Mouse (Mus musculus): Measurements from ENCODE around the gene Bmp6. TPM values are rescaled to one million over a fixed set of nuclear protein-coding genes. Genes with fewer than 3 reads are reported as not detected.

Bmp6 gene
- polyA plus RNA-seq, 1 experiment: 9.4 TPM

DNA sequence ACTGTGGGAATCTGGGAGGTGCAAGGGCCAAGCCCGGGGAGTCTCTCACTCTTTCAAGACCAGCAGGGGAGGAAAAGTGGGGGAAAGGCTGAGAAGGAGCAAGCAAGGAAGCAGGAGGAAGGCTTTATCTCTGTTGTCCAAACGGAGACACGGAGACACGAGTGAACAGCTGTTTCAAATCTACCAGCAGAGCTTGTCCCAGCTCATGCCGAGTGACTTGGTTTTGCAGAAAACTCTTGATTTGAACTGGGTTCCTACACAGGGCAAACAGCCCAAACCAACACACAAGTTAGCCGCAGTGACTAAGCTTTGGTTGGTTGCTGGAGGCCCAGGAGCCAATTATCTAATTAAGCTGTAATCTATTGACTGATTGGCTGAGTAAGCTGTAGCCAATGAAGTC lies 189.1 kb downstream of the Bmp6 start:
- no peak for DNase-seq (ENCODE audit: low read depth in 1 of 2, low spot score in 2 of 2)
- Histone ChIP-seq H3K27me3 (ENCODE audit: control insufficient read depth, insufficient read depth, low read length) (no peaks in the 10 kb centered on the region), H3K4me3 (ENCODE audit: extremely low read depth, insufficient read depth, insufficient read length) (no peak overlapping the region), H3K36me3 (ENCODE audit: control insufficient read depth, insufficient read depth, low read length) (no peaks in the 10 kb centered on the region), H3K4me1 (ENCODE audit: control insufficient read depth, insufficient read depth, insufficient read length) (peaks cover 8% of the 10 kb centered on the region; the same call in 1 of the 2 replicates), H3K27ac (ENCODE audit: insufficient read depth, low read length) (no peak overlapping the region)
- 69% methylated on average over 6 of the region's 6 CpGs for WGBS
- no peak for TF ChIP-seq CTCF (IDR thresholded peaks at IDR 0.05; ENCODE audit: extremely low read depth, insufficient read depth, insufficient read length, insufficient replicate concordance)
- TF ChIP-seq POLR2A (IDR thresholded peaks at IDR 0.05; ENCODE audit: low read depth, low read length): no peak

DNA sequence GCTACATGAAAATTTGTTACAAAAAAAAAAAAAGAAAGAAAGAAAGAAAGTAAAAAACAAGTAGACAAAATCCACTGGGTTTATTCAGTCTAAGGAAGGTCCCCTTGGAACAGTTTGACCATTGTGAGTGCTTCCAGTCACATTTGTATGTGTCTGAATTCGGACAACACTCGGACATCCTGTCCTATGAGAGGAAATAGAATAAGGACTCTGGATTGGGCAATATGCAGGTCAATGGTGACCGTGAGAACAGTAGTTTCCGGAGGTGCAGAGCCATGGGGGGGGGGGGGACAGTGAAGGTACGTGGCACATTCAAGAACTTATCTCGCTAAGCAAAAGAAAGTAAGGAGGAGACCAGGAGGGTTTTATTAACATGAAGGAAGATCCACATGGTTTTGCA lies 189.8 kb downstream of the Bmp6 start:
- no peaks in the 10 kb centered on the region for H3K27me3 ChIP-seq (ENCODE audit: control insufficient read depth, insufficient read depth, low read length)
- no peaks in the 10 kb centered on the region for H3K36me3 ChIP-seq (ENCODE audit: control insufficient read depth, insufficient read depth, low read length)
- no peak overlapping the region for H3K27ac ChIP-seq (ENCODE audit: insufficient read depth, low read length)
- H3K4me1 ChIP-seq (ENCODE audit: control insufficient read depth, insufficient read depth, insufficient read length): peaks cover 8% of the 10 kb centered on the region; the same call in 1 of the 2 replicates
- DNase-seq (ENCODE audit: low read depth in 1 of 2, low spot score in 2 of 2): no peak
- 58% methylated on average over 6 of the region's 6 CpGs for WGBS
- TF ChIP-seq POLR2A (IDR thresholded peaks at IDR 0.05; ENCODE audit: low read depth, low read length): no peak
- TF ChIP-seq CTCF (IDR thresholded peaks at IDR 0.05; ENCODE audit: extremely low read depth, insufficient read depth, insufficient read length, insufficient replicate concordance): no peak
- H3K4me3 ChIP-seq (ENCODE audit: extremely low read depth, insufficient read depth, insufficient read length): no peak overlapping the region

DNA sequence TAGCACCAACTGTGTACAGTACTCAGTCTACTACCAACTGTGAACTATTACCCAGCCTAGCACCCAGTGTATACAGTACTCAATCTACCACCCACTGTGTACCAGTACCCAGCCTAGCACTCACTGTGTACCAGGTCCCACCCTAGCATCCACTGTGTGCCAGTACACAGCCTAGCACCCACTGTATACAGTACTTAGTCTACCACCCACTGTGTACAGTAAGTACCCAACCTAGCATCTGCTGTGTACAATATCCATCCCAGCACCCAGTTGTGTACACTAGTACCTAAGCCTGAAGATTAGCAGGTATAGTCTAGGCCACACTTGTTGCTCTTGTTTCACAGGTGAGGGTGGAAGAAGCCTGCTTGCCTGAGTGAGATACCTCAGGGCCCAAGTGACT lies 192.6 kb downstream of the Bmp6 start:
- no peak for DNase-seq (ENCODE audit: low read depth in 1 of 2, low spot score in 2 of 2)
- Histone ChIP-seq H3K27me3 (ENCODE audit: control insufficient read depth, insufficient read depth, low read length) (no peaks in the 10 kb centered on the region), H3K4me1 (ENCODE audit: control insufficient read depth, insufficient read depth, insufficient read length) (no peaks in the 10 kb centered on the region; the same call in 1 of the 2 replicates), H3K36me3 (ENCODE audit: control insufficient read depth, insufficient read depth, low read length) (no peaks in the 10 kb centered on the region), H3K4me3 (ENCODE audit: extremely low read depth, insufficient read depth, insufficient read length) (no peak overlapping the region), H3K27ac (ENCODE audit: insufficient read depth, low read length) (no peak overlapping the region)
- no peak for TF ChIP-seq POLR2A (IDR thresholded peaks at IDR 0.05; ENCODE audit: low read depth, low read length)
- no peak for TF ChIP-seq CTCF (IDR thresholded peaks at IDR 0.05; ENCODE audit: extremely low read depth, insufficient read depth, insufficient read length, insufficient replicate concordance)

DNA sequence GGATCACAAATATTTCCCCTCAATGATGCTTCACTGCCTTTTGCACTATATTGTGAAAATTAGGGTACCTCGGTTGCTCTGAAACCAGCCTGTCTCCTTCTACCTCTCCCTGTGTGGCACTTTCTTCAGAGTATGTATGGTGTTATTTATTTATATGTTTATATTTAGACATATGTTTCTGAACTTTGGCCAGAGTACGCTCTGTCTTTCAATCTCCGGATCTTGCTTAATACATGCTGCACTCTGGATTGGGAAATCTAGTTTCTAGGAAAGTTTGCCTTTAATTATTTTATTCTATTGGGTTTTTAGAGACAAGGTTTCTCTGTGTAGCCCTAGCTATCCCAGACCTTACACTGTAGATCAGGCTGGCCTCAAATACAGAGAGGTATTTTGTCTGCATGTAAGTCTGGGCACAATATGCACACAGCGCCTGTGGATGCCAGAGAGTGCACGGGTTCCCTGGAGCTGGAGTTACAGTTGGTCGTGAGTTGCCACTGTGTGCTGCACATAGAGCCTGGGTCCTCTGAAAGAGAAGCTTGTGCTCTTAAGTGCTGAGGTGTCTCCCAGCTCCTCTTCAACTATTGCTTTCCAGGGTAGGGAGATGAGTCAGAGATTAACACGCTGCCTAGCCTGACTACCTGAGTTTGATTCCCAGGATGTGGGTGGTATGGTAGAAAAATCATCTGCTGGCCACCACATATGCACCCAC lies 194.4 kb downstream of the Bmp6 start:
- 86% methylated on average over 7 of the region's 7 CpGs for WGBS
- no peak overlapping the region for H3K4me3 ChIP-seq (ENCODE audit: extremely low read depth, insufficient read depth, insufficient read length)

DNA sequence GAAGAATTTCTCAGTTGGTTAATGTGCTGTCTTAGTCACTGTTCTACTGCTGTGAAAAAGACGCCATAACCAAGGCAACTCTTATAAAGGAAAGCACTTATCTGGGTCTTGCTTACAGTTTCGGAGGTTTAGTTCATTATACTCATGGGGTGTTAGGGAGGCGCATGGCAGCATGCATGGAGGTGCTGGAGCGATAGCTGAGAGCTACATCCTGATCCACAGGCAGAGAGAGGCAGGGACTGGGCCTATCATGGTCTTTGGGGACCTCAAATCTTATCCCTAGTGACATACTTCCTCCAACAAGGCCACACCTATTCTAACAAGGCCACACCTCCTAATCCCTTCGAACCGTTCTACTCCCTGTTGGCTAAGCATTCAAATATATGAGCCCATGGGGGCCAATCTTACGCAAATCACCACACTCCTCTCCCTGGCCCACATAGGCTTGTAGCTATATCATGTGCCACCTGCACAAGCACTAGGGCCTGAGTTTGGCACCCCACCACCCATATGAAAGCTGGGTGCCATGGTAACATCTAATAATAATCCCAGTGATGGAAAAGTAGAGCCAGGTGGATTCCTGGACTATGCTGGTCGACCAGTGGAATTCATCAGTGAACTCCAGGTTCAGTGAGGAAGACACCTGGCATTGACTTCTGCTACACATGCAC lies 198.7 kb downstream of the Bmp6 start:
- TF ChIP-seq CTCF (IDR thresholded peaks at IDR 0.05; ENCODE audit: extremely low read depth, insufficient read depth, insufficient read length, insufficient replicate concordance): no peak
- TF ChIP-seq POLR2A (IDR thresholded peaks at IDR 0.05; ENCODE audit: low read depth, low read length): no peak
- H3K27ac ChIP-seq (ENCODE audit: insufficient read depth, low read length): no peak overlapping the region
- DNase-seq (ENCODE audit: low read depth in 1 of 2, low spot score in 2 of 2): no peak
- 87% methylated on average over 8 of the region's 8 CpGs for WGBS
- no peak overlapping the region for H3K4me3 ChIP-seq (ENCODE audit: extremely low read depth, insufficient read depth, insufficient read length)
- no peaks in the 10 kb centered on the region for H3K36me3 ChIP-seq (ENCODE audit: control insufficient read depth, insufficient read depth, low read length)
- H3K27me3 ChIP-seq (ENCODE audit: control insufficient read depth, insufficient read depth, low read length): no peaks in the 10 kb centered on the region
- no peaks in the 10 kb centered on the region; the same call in 1 of the 2 replicates for H3K4me1 ChIP-seq (ENCODE audit: control insufficient read depth, insufficient read depth, insufficient read length)

More for the DNA sequence above, 194.4 kb downstream of the Bmp6 start:
- no peaks in the 10 kb centered on the region for H3K27me3 ChIP-seq (ENCODE audit: control insufficient read depth, insufficient read depth, low read length)
- H3K36me3 ChIP-seq (ENCODE audit: control insufficient read depth, insufficient read depth, low read length): no peaks in the 10 kb centered on the region
- H3K27ac ChIP-seq (ENCODE audit: insufficient read depth, low read length): no peak overlapping the region
- H3K4me1 ChIP-seq (ENCODE audit: control insufficient read depth, insufficient read depth, insufficient read length): no peaks in the 10 kb centered on the region
- no peak for DNase-seq (ENCODE audit: low read depth in 1 of 2, low spot score in 2 of 2)
- no peak for TF ChIP-seq POLR2A (IDR thresholded peaks at IDR 0.05; ENCODE audit: low read depth, low read length)
- no peak for TF ChIP-seq CTCF (IDR thresholded peaks at IDR 0.05; ENCODE audit: extremely low read depth, insufficient read depth, insufficient read length, insufficient replicate concordance)

DNA sequence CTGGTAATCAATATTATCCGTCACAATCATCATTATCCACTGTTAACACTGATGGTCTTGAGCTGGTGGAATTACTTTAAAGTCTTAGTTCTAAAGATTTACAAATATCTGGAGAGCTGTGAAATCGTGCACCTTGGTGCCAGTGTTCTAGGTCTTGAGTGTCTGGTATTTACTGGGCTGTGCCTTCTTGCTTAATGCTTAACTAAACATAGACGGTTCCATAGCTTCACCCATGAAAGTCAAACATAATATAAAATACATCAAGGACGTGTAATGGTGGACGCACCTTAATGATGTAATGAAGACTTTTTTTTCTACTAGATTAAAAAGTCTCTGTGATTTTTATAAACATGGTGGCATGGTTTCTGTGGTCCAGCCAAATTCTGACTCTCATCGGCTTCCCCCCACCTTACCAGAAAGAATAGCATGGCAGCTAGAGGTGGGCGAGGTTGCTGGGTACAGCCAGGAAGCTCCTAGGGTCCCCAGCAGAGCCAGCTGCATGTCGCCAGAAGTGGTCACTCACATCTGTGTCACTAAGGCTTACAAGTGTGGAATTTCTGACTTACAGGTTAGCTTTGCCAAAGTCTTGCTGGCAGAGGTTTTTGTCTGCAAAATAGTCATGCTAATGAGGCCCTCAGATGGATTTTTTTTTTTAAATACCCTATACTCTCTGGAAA lies 200.0 kb downstream of the Bmp6 start:
- H3K4me3 ChIP-seq (ENCODE audit: extremely low read depth, insufficient read depth, insufficient read length): no peak overlapping the region
- H3K36me3 ChIP-seq (ENCODE audit: control insufficient read depth, insufficient read depth, low read length): no peaks in the 10 kb centered on the region
- no peak for DNase-seq (ENCODE audit: low read depth in 1 of 2, low spot score in 2 of 2)
- no peak overlapping the region for H3K27ac ChIP-seq (ENCODE audit: insufficient read depth, low read length)
- WGBS: 90% methylated on average over 8 of the region's 8 CpGs
- H3K4me1 ChIP-seq (ENCODE audit: control insufficient read depth, insufficient read depth, insufficient read length): no peaks in the 10 kb centered on the region; the same call in 1 of the 2 replicates
- H3K27me3 ChIP-seq (ENCODE audit: control insufficient read depth, insufficient read depth, low read length): no peaks in the 10 kb centered on the region
- TF ChIP-seq CTCF (IDR thresholded peaks at IDR 0.05; ENCODE audit: extremely low read depth, insufficient read depth, insufficient read length, insufficient replicate concordance) (no peak), POLR2A (IDR thresholded peaks at IDR 0.05; ENCODE audit: low read depth, low read length) (no peak)
